Mouse (Mus musculus): ENCODE measurements around the gene Zdhhc6. TPM values are rescaled to one million over a fixed set of nuclear protein-coding genes. Genes with fewer than 3 reads are reported as not detected.

Zdhhc6 gene
- total RNA-seq, 2 experiments from 2014 or later: 19.6 to 23.3 TPM

DNA sequence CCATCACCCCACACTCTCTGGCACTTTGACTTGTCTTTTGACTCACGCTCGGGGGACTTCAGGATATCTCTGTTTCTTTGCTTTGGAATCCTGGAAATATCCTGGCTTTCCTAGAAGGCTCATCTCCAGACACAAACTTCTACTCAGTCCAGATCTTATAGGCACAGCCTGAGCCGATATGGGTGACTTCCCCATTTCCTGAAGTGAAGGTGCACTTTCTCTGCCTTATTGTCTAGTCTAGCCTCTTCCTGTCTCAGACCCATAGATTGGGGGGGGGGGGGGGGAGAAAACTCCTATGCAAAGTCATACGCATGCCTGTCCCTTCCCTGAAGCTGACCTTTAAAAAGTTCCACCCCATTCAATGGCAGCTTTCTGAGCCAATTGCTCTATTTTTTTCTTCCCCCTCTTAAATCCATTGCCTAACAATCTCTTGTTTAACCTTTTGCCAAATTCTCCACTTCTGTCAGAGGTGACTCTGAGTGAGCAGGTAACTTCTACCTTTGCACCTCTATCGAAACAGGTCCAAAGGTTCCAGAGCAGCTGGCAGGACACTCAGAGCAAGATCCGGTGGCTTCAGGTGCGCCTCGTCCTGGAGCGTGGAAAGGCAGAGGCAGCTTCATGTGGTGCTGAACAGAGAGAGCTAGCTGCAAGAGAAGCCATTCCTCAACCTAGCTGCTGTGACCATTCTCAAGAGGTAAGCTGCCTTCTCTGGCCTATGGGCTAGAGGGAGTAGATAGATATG is 64.3 kb downstream of the Zdhhc6 start, which contains the start of gene Acsl5:
Gene Acsl5, plus strand, starts transcription at position 556 of the 742 bp plus-strand sequence.
- Histone ChIP-seq H3K27ac (no peak within 1 kb of the TSS), H3K4me3 (peak within 1 kb of the TSS; percentile 88; the same call in 1 of the 2 replicates)
- TF ChIP-seq CTCF (IDR thresholded peaks at IDR 0.05): no peak
- DNase-seq: no peak
- intact Hi-C loops (cut with DNase I): no loop called here

GRCm38 (mm10) chr19:55250451-55250850 is 65.4 kb downstream of the Zdhhc6 start:
- H3K27ac ChIP-seq: no peak overlapping the region
- intact Hi-C loops (cut with DNase I): no loop called here
- no peak for DNase-seq
- no peak overlapping the region for H3K4me3 ChIP-seq
- no peak for TF ChIP-seq CTCF (IDR thresholded peaks at IDR 0.05)

- no peak overlapping the region for H3K4me3 ChIP-seq
- intact Hi-C loops (cut with DNase I): no loop called here
Observed at GRCm38 (mm10) chr19:55247991-55248520, 67.8 kb downstream of the Zdhhc6 start.

GRCm38 (mm10) chr19:55247563-55247962 is 68.3 kb downstream of the Zdhhc6 start:
- H3K27ac ChIP-seq: no peak overlapping the region
- TF ChIP-seq CTCF (IDR thresholded peaks at IDR 0.05): no peak

More at GRCm38 (mm10) chr19:55247991-55248520, 67.8 kb downstream of the Zdhhc6 start:
- no peak overlapping the region for H3K27ac ChIP-seq
- TF ChIP-seq CTCF (IDR thresholded peaks at IDR 0.05): no peak
- DNase-seq: no peak

GRCm38 (mm10) chr19:55244791-55245231 is 71.0 kb downstream of the Zdhhc6 start:
- H3K27ac ChIP-seq: peak overlapping the region; percentile 63
- H3K4me3 ChIP-seq: no peak overlapping the region
- TF ChIP-seq CTCF (IDR thresholded peaks at IDR 0.05): peak; percentile 22; the same call in 1 of the 2 replicates
- intact Hi-C loops (cut with DNase I): no loop called here
- DNase-seq: peak; percentile 55

More at GRCm38 (mm10) chr19:55247563-55247962, 68.3 kb downstream of the Zdhhc6 start:
- intact Hi-C loops (cut with DNase I): no loop called here
- DNase-seq: no peak
- no peak overlapping the region for H3K4me3 ChIP-seq

- TF ChIP-seq CTCF (IDR thresholded peaks at IDR 0.05): no peak
- intact Hi-C loops (cut with DNase I): no loop called here
- no peak within 1 kb of the TSS for H3K4me3 ChIP-seq
- no peak within 1 kb of the TSS for H3K27ac ChIP-seq
- no peak for DNase-seq
Observed at GRCm38 (mm10) chr19:55241186-55241645, 74.6 kb downstream of the Zdhhc6 start, which contains the start of gene Gucy2g. TSS of gene Gucy2g (minus strand) at chr19:55241236.

GRCm38 (mm10) chr19:55239766-55240426 is 75.9 kb downstream of the Zdhhc6 start:
- no peak for DNase-seq
- Histone ChIP-seq H3K4me3 (no peak overlapping the region), H3K27ac (no peak overlapping the region)
- TF ChIP-seq CTCF (IDR thresholded peaks at IDR 0.05): no peak
- intact Hi-C loops (cut with DNase I): no loop called here

DNA sequence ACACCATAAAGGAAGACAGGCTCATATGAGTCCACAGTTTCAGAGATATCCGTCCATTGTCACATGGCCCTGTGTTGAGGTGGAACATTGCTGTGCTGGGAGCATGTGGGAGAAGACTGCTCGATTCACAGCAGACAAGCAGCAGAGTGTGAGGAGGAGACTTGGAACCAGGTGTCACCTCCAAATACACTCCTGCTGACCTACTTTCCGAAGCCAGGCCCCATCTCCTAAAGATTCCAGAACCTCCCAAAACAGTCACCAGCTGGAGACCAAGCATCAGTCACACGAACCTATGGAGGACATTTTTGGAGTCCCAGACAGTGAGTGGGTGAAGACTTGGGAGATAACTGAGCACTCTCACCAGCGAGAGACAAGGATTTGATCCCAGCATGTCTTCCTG is 79.3 kb downstream of the Zdhhc6 start:
- Histone ChIP-seq H3K4me3 (no peak overlapping the region), H3K27ac (no peak overlapping the region)
- intact Hi-C loops (cut with DNase I): no loop called here
- DNase-seq: no peak
- no peak for TF ChIP-seq CTCF (IDR thresholded peaks at IDR 0.05)

DNA sequence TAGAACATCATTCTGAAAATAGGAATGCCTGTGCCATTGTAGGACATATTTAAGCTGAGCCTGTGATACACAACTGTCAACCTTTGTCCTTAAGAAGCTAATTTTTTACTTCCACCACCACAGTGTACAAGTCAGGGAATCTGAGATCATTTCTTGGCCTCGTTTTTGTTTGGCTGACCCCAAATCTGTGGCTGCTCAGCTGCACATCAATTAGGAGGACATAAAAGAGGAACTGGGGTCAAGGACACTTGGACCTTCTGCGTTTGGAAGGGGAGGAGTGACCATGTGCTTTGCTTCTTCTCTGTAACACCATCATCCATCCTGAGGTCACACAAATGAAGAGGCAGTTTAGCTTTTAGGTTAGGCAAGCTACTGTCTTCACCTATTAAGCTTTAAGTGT is 79.8 kb downstream of the Zdhhc6 start:
- no peak for TF ChIP-seq CTCF (IDR thresholded peaks at IDR 0.05)
- Histone ChIP-seq H3K4me3 (no peak overlapping the region), H3K27ac (no peak overlapping the region)
- intact Hi-C loops (cut with DNase I): no loop called here
- DNase-seq: no peak

GRCm38 (mm10) chr19:55232136-55232535 is 83.7 kb downstream of the Zdhhc6 start:
- TF ChIP-seq CTCF (IDR thresholded peaks at IDR 0.05): no peak
- Histone ChIP-seq H3K27ac (no peak overlapping the region), H3K4me3 (no peak overlapping the region)
- DNase-seq: no peak
- intact Hi-C loops (cut with DNase I): no loop called here

DNA sequence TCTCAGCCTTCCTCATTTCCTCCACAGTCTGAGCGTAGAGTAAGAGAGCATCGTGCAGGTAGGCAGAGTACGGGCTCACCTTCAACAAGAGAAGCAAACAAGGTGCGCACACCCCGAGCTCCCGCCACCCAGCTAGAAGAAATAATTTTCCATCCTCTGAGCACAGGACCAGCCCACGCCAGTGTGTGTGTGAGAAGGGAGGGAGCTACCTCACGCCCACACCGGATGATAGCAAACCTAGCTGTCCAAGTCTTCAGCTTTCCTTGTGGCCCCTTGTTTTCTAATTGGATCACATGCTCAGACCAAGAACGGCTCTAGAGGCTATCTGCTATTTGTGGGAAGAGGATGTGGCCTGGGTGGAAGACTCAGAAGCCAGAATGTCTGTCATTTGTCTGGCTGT is 84.8 kb downstream of the Zdhhc6 start:
- Histone ChIP-seq H3K27ac (no peak overlapping the region), H3K4me3 (no peak overlapping the region)
- DNase-seq: no peak
- no peak for TF ChIP-seq CTCF (IDR thresholded peaks at IDR 0.05)
- intact Hi-C loops (cut with DNase I): no loop called here

DNA sequence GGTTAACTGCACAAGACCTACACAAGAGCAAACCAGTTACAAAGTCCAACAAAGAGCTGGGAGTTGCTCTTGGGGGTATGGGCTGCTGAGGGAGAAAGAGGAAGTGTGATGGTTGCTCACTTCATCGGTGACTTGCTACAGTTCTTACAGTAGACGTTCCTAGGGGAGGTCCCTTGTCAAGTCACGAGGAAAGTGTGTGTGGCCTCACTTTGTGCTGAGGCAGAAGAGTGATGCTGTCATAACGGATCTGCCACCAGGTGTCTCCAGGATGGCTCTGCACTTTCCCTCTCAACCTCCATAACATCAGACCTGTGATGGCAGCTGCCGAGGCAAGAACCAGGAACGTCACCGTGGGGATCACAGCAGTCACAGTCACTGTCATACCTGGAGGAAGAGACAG is 88.7 kb downstream of the Zdhhc6 start:
- intact Hi-C loops (cut with DNase I): no loop called here
- Histone ChIP-seq H3K4me3 (no peak overlapping the region), H3K27ac (no peak overlapping the region)
- peak; percentile 26; the same call in 1 of the 2 replicates for TF ChIP-seq CTCF (IDR thresholded peaks at IDR 0.05)
- no peak for DNase-seq

- no peak for TF ChIP-seq CTCF (IDR thresholded peaks at IDR 0.05)
- intact Hi-C loops (cut with DNase I): no loop called here
Observed at GRCm38 (mm10) chr19:55226621-55227020, 89.2 kb downstream of the Zdhhc6 start.

More at GRCm38 (mm10) chr19:55226621-55227020, 89.2 kb downstream of the Zdhhc6 start:
- no peak for DNase-seq
- no peak overlapping the region for H3K4me3 ChIP-seq
- H3K27ac ChIP-seq: no peak overlapping the region
